Comparison of ENCODE assay signal across 8 mouse cellular contexts in the genomic region with DNA sequence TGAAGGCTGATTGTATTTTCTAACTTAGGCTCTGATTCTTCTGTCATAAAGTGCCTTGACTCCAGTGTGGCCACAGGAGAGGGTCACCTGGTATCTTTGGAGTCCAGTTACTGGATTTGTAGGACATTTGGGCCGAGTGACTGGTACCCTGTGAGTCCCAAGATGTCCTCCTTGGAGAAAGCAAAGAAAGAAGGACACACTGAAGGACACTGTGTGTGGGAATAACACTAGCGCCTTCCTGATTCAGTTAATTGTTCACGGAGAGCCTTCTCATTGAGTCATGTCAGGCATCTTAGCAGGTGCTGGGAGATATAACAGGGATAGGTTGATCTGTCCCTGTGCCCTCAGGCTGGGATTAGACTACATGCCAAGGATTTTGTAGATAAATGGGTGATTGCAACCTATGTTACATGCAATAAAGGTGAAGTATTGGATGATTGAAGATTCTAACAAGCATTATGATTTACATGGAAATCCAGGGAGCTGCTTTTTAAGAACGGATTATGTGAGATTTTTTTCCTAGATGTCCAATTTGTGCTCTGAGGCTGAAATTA. TPM values are rescaled to one million over a fixed set of nuclear protein-coding genes. Genes with fewer than 3 reads are reported as not detected.
A peak's percentile ranks its signal among the peaks of the same experiment; 100 is the strongest.
DNase-seq lines count a peak whose midpoint lies in the region; ATAC-seq and TF ChIP-seq lines count a peak whose summit lies in the region.

No protein-coding gene starts in this region.

- H3K4me1 ChIP-seq in embryonic facial prominence, embryonic 12.5 days = peaks cover 36% of the 10 kb centered on the region
- H3K4me1 ChIP-seq in intestine, embryonic 16.5 days (ENCODE audit: control insufficient read depth, insufficient read depth, low read length) = peaks cover 26% of the 10 kb centered on the region
- peaks cover 25% of the 10 kb centered on the region for H3K4me1 ChIP-seq in neural tube, embryonic 14.5 days (ENCODE audit: control insufficient read depth, insufficient read depth, low read length)

- no peaks in the 10 kb centered on the region for H3K9me3 ChIP-seq in embryonic facial prominence, embryonic 12.5 days
- no peaks in the 10 kb centered on the region for H3K9me3 ChIP-seq in intestine, embryonic 16.5 days (ENCODE audit: control insufficient read depth, low read length)
- H3K9me3 ChIP-seq in neural tube, embryonic 14.5 days (ENCODE audit: control insufficient read depth, low read length) = no peaks in the 10 kb centered on the region

- ATAC-seq in embryonic facial prominence, embryonic 12.5 days (ENCODE audit: insufficient number of reproducible peaks, insufficient read depth, low FRiP score, low TSS enrichment) = no peak
- no peak for ATAC-seq in intestine, embryonic 16.5 days
- ATAC-seq in neural tube, embryonic 14.5 days (ENCODE audit: low read depth) = no peak

- H3K27ac ChIP-seq in left cerebral cortex, adult 2 months = peak overlapping the region; percentile 99
- no peak overlapping the region for H3K27ac ChIP-seq in embryonic facial prominence, embryonic 12.5 days
- peak overlapping the region; percentile 51; the same call in 1 of the 2 replicates for H3K27ac ChIP-seq in intestine, embryonic 16.5 days (ENCODE audit: low read length)
- no peak overlapping the region for H3K27ac ChIP-seq in neural tube, embryonic 14.5 days (ENCODE audit: low read depth, low read length)

- intact Hi-C loops in left cerebral cortex, adult 2 months (cut with DNase I) = no loop called here
- intact Hi-C loops in left cerebral cortex, postnatal 10 days (cut with DNase I) = loop anchor here (5.0 kb wide), 2 partner anchors 67 to 122 kb away; no protein-coding TSS in a partner anchor

- H3K36me3 ChIP-seq in embryonic facial prominence, embryonic 12.5 days = peaks cover 6% of the 10 kb centered on the region
- no peaks in the 10 kb centered on the region for H3K36me3 ChIP-seq in intestine, embryonic 16.5 days (ENCODE audit: control insufficient read depth, insufficient read depth, low read length)
- no peaks in the 10 kb centered on the region for H3K36me3 ChIP-seq in neural tube, embryonic 14.5 days (ENCODE audit: control insufficient read depth, insufficient read depth, low read length)

- no peak for DNase-seq in left cerebral cortex, adult 2 months (ENCODE audit: extremely low spot score in 1 of 2, low spot score in 2 of 2)
- DNase-seq in left cerebral cortex, postnatal 10 days (ENCODE audit: extremely low spot score in 1 of 2, low spot score in 2 of 2) = no peak
- no peak for DNase-seq in layer of hippocampus, postnatal 14 days (ENCODE audit: low spot score in 2 of 2)
- no peak for DNase-seq in thymus, postnatal 25 days
- DNase-seq in lung, postnatal 36 days = no peak

- 41% methylated on average over 4 of the region's 4 CpGs for WGBS in embryonic facial prominence, embryonic 12.5 days
- WGBS in intestine, embryonic 16.5 days = 29% methylated on average over 4 of the region's 4 CpGs
- WGBS in neural tube, embryonic 14.5 days = 20% methylated on average over 4 of the region's 4 CpGs

- no peak for TF ChIP-seq CTCF in left cerebral cortex, adult 2 months (IDR thresholded peaks at IDR 0.05)

- H3K27me3 ChIP-seq in embryonic facial prominence, embryonic 12.5 days = no peaks in the 10 kb centered on the region
- no peaks in the 10 kb centered on the region for H3K27me3 ChIP-seq in intestine, embryonic 16.5 days (replicated peaks; ENCODE audit: control insufficient read depth, insufficient read depth, low read length)
- H3K27me3 ChIP-seq in neural tube, embryonic 14.5 days (ENCODE audit: control insufficient read depth, insufficient read depth, low read length) = no peaks in the 10 kb centered on the region

- peak overlapping the region; percentile 98 for H3K9ac ChIP-seq in embryonic facial prominence, embryonic 12.5 days
- H3K9ac ChIP-seq in intestine, embryonic 16.5 days (ENCODE audit: low read depth, low read length) = peak overlapping the region; percentile 99
- peak overlapping the region; percentile 94; the same call in 1 of the 2 replicates for H3K9ac ChIP-seq in neural tube, embryonic 14.5 days (replicated peaks; ENCODE audit: low read depth, low read length)

- peak overlapping the region; percentile 79 for H3K4me2 ChIP-seq in embryonic facial prominence, embryonic 12.5 days (replicated peaks)
- peak overlapping the region; percentile 49 for H3K4me2 ChIP-seq in intestine, embryonic 16.5 days (ENCODE audit: low read depth, low read length)
- H3K4me2 ChIP-seq in neural tube, embryonic 14.5 days (ENCODE audit: low read depth, low read length) = peak overlapping the region; percentile 90

- peak overlapping the region; percentile 98 for H3K4me3 ChIP-seq in left cerebral cortex, adult 2 months
- peak overlapping the region; percentile 98 for H3K4me3 ChIP-seq in embryonic facial prominence, embryonic 12.5 days
- peak overlapping the region; percentile 98 for H3K4me3 ChIP-seq in intestine, embryonic 16.5 days (ENCODE audit: low read length)
- H3K4me3 ChIP-seq in neural tube, embryonic 14.5 days (ENCODE audit: low read depth, low read length) = peak overlapping the region; percentile 92

RNA-seq across cellular contexts. Expression of a gene that starts 1.5 kb away (rescaled TPM):
- total RNA-seq in left cerebral cortex, adult 2 months (2021) = 10 to 100 TPM; 17.0 to 25.6 TPM
- 10 to 100 TPM; 11.4 to 13.0 TPM for total RNA-seq in left cerebral cortex, postnatal 10 days (2021)
- 5.3 and 5.7 TPM in 2 replicates for polyA plus RNA-seq in embryonic facial prominence, embryonic 12.5 days (2016; fragmentation: Nextera tagmentation; extraction: Ambion mirVana)
- polyA plus RNA-seq in intestine, embryonic 16.5 days (2015; fragmentation: Nextera tagmentation; extraction: Ambion mirVana) = 3.5 and 3.7 TPM in 2 replicates
- polyA plus RNA-seq in neural tube, embryonic 14.5 days (2014; fragmentation: Nextera tagmentation; extraction: Ambion mirVana) = 2.4 and 5.0 TPM in 2 replicates
- 10 to 100 TPM; 25.6 to 25.7 TPM for total RNA-seq in layer of hippocampus, postnatal 14 days (2021)

RNA-seq across cellular contexts. Expression of a gene that starts 1.7 kb away (rescaled TPM):
- 100 to 1,000 TPM; 166 to 169 TPM for total RNA-seq in left cerebral cortex, adult 2 months (2021)
- total RNA-seq in left cerebral cortex, postnatal 10 days (2021) = 100 to 1,000 TPM; 113 to 125 TPM
- 75.4 and 92.0 TPM in 2 replicates for polyA plus RNA-seq in embryonic facial prominence, embryonic 12.5 days (2016; fragmentation: Nextera tagmentation; extraction: Ambion mirVana)
- 93.5 and 111 TPM in 2 replicates for polyA plus RNA-seq in intestine, embryonic 16.5 days (2015; fragmentation: Nextera tagmentation; extraction: Ambion mirVana)
- 96.6 and 124 TPM in 2 replicates for polyA plus RNA-seq in neural tube, embryonic 14.5 days (2014; fragmentation: Nextera tagmentation; extraction: Ambion mirVana)
- 100 to 1,000 TPM; 176 to 182 TPM for total RNA-seq in layer of hippocampus, postnatal 14 days (2021)

Comparison
In these comparisons a context has a peak if more than half of its experiments do, and no peak if none do; other contexts are left out.
1. H3K27ac ChIP-seq: peak in left cerebral cortex, adult 2 months (single experiment) and intestine, embryonic 16.5 days (single experiment); none in embryonic facial prominence, embryonic 12.5 days (single experiment) and neural tube, embryonic 14.5 days (single experiment).
2. Peak in every context shown above with its lines, with median percentiles within 50 percentile points of each other: H3K4me3 ChIP-seq, H3K4me2 ChIP-seq and H3K9ac ChIP-seq.